Comparison of ENCODE assay signal across 10 mouse cellular contexts in genomic region chr19:44292083-44292482, GRCm38 (mm10). TPM values are rescaled to one million over a fixed set of nuclear protein-coding genes. Genes with fewer than 3 reads are reported as not detected.
DNase-seq lines count a peak whose midpoint lies in the region; ATAC-seq and TF ChIP-seq lines count a peak whose summit lies in the region.
"Had no signal": no experiment of that assay in that cellular context is flagged by ENCODE, and none has a peak within 500 bp of the region (broad histone marks: within the 10 kb centered on the region; RNA-seq: fewer than 3 reads in every experiment).

No protein-coding gene starts in this region.

- no peak for DNase-seq in heart, postnatal 0 days (ENCODE audit: low spot score)
- DNase-seq in heart, adult 8-10 months (ENCODE audit: low spot score), result no peak
- DNase-seq in hindbrain, postnatal 0 days (ENCODE audit: low spot score), result no peak
- no peak for DNase-seq in midbrain, embryonic 14.5 days
- DNase-seq in c-Kit-positive CD71-positive TER-119-positive erythroid progenitor cells, embryonic 14.5 days (ENCODE audit: low spot score), result no peak
- no peak for DNase-seq in right cerebral cortex, postnatal 14 days
- DNase-seq in left cerebral cortex, postnatal 36 days (ENCODE audit: low spot score in 2 of 2), result no peak
- DNase-seq: kidney, adult 2 months had no signal

- no peaks in the 10 kb centered on the region for H3K9me3 ChIP-seq in heart, postnatal 0 days (replicated peaks; ENCODE audit: control insufficient read depth, low read length)
- H3K9me3 ChIP-seq in embryonic facial prominence, embryonic 13.5 days, result no peaks in the 10 kb centered on the region
- H3K9me3 ChIP-seq in hindbrain, postnatal 0 days (ENCODE audit: low read length), result no peaks in the 10 kb centered on the region
- H3K9me3 ChIP-seq in midbrain, embryonic 14.5 days (ENCODE audit: control insufficient read depth, low read length), result no peaks in the 10 kb centered on the region
- H3K9me3 ChIP-seq: embryonic facial prominence, embryonic 15.5 days had no signal

- peaks cover 48% of the 10 kb centered on the region for H3K4me1 ChIP-seq in heart, postnatal 0 days (ENCODE audit: control insufficient read depth, insufficient read depth)
- peaks cover 48% of the 10 kb centered on the region for H3K4me1 ChIP-seq in embryonic facial prominence, embryonic 13.5 days
- peaks cover 19% of the 10 kb centered on the region for H3K4me1 ChIP-seq in hindbrain, postnatal 0 days (ENCODE audit: insufficient read depth, low read length)
- peaks cover 22% of the 10 kb centered on the region for H3K4me1 ChIP-seq in midbrain, embryonic 14.5 days (ENCODE audit: control insufficient read depth, insufficient read depth, low read length)

- no peak overlapping the region; the same call in 1 of the 2 replicates for H3K9ac ChIP-seq in heart, postnatal 0 days (replicated peaks; ENCODE audit: low read depth, low read length)
- no peak overlapping the region for H3K9ac ChIP-seq in embryonic facial prominence, embryonic 13.5 days
- H3K9ac ChIP-seq in hindbrain, postnatal 0 days (replicated peaks; ENCODE audit: low read length), result peak overlapping the region; percentile 17; the same call in 1 of the 2 replicates
- no peak overlapping the region for H3K9ac ChIP-seq in midbrain, embryonic 14.5 days (replicated peaks; ENCODE audit: low read length)
- H3K9ac ChIP-seq: embryonic facial prominence, embryonic 15.5 days had no signal

- H3K4me2 ChIP-seq in heart, postnatal 0 days (ENCODE audit: low read depth, low read length), result no peak overlapping the region
- peak overlapping the region; percentile 100; the same call in 1 of the 2 replicates for H3K4me2 ChIP-seq in embryonic facial prominence, embryonic 13.5 days
- no peak overlapping the region for H3K4me2 ChIP-seq in hindbrain, postnatal 0 days (ENCODE audit: low read depth, low read length)
- H3K4me2 ChIP-seq in midbrain, embryonic 14.5 days (ENCODE audit: low read length), result peak overlapping the region; percentile 100

- intact Hi-C loops in left cerebral cortex, postnatal 36 days (cut with DNase I), result no loop called here

- H3K36me3 ChIP-seq in heart, postnatal 0 days (replicated peaks; ENCODE audit: control insufficient read depth, insufficient read depth, low read length), result no peaks in the 10 kb centered on the region; the same call in 1 of the 2 replicates
- H3K36me3 ChIP-seq in embryonic facial prominence, embryonic 13.5 days, result peaks cover 22% of the 10 kb centered on the region
- H3K36me3 ChIP-seq in hindbrain, postnatal 0 days (ENCODE audit: insufficient read depth, low read length), result no peaks in the 10 kb centered on the region
- H3K36me3 ChIP-seq in midbrain, embryonic 14.5 days (ENCODE audit: control insufficient read depth, insufficient read depth, low read length), result peaks cover 20% of the 10 kb centered on the region

- TF ChIP-seq EP300 in heart, postnatal 0 days (IDR thresholded peaks at IDR 0.05; ENCODE audit: low read depth), result no peak

- H3K27me3 ChIP-seq in heart, postnatal 0 days (ENCODE audit: control insufficient read depth, insufficient read depth, low read length), result no peaks in the 10 kb centered on the region
- no peaks in the 10 kb centered on the region for H3K27me3 ChIP-seq in embryonic facial prominence, embryonic 13.5 days
- no peaks in the 10 kb centered on the region for H3K27me3 ChIP-seq in hindbrain, postnatal 0 days (ENCODE audit: insufficient read depth, low read length)
- H3K27me3 ChIP-seq in midbrain, embryonic 14.5 days (ENCODE audit: control insufficient read depth, insufficient read depth, low read length), result no peaks in the 10 kb centered on the region
- H3K27me3 ChIP-seq: embryonic facial prominence, embryonic 15.5 days had no signal

- no peak overlapping the region for H3K4me3 ChIP-seq in heart, postnatal 0 days (ENCODE audit: low read depth, low read length)
- H3K4me3 ChIP-seq in embryonic facial prominence, embryonic 13.5 days, result no peak overlapping the region
- H3K4me3 ChIP-seq in hindbrain, postnatal 0 days (ENCODE audit: low read length), result no peak overlapping the region
- no peak overlapping the region for H3K4me3 ChIP-seq in midbrain, embryonic 14.5 days (replicated peaks; ENCODE audit: low read depth, low read length)

- peak overlapping the region; percentile 87 for H3K27ac ChIP-seq in heart, postnatal 0 days (ENCODE audit: low read depth)
- H3K27ac ChIP-seq in embryonic facial prominence, embryonic 13.5 days, result peak overlapping the region; percentile 99; the same call in 1 of the 2 replicates
- peak overlapping the region; percentile 97 for H3K27ac ChIP-seq in hindbrain, postnatal 0 days
- peak overlapping the region; percentile 97 for H3K27ac ChIP-seq in midbrain, embryonic 14.5 days (replicated peaks; ENCODE audit: low read depth, low read length)

- no peak for TF ChIP-seq CTCF in heart, postnatal 0 days (IDR thresholded peaks at IDR 0.05; ENCODE audit: low read depth)
- TF ChIP-seq CTCF in hindbrain, postnatal 0 days (IDR thresholded peaks at IDR 0.05; ENCODE audit: low read depth), result no peak

- 81% methylated on average over 2 of the region's 2 CpGs for WGBS in heart, postnatal 0 days
- WGBS in embryonic facial prominence, embryonic 13.5 days, result 89% methylated on average over 2 of the region's 2 CpGs
- WGBS in hindbrain, postnatal 0 days, result 77% methylated on average over 2 of the region's 2 CpGs
- 82% methylated on average over 2 of the region's 2 CpGs for WGBS in midbrain, embryonic 14.5 days

- no peak for ATAC-seq in heart, postnatal 0 days (ENCODE audit: insufficient read depth, low read depth)
- no peak for ATAC-seq in embryonic facial prominence, embryonic 13.5 days (ENCODE audit: insufficient number of reproducible peaks, insufficient read depth, low FRiP score, low TSS enrichment, low read depth)
- no peak for ATAC-seq in hindbrain, postnatal 0 days
- ATAC-seq in midbrain, embryonic 14.5 days (ENCODE audit: low FRiP score, low TSS enrichment), result no peak

RNA-seq across cellular contexts. Expression of gene Scd2, which starts 1.4 kb away (rescaled TPM):
- 307 and 374 TPM in 2 replicates for total RNA-seq in heart, postnatal 0 days (2014; rRNA removed; ENCODE audit: low replicate concordance)
- 47.5 and 61.2 TPM in 2 replicates for polyA plus RNA-seq in heart, postnatal 0 days (2015; fragmentation: Nextera tagmentation; extraction: Ambion mirVana)
- 10 to 100 TPM in 1 of 4 experiments, 1 to 10 TPM in 3; 7.5 to 10.2 (median 9.4) TPM for total RNA-seq in heart, adult 8-10 months (2022)
- polyA plus RNA-seq in embryonic facial prominence, embryonic 13.5 days (2015; fragmentation: Nextera tagmentation; extraction: Ambion mirVana), result 211 and 213 TPM in 2 replicates
- total RNA-seq in hindbrain, postnatal 0 days (2014; rRNA removed), result 1,071 and 1,235 TPM in 2 replicates
- polyA plus RNA-seq in hindbrain, postnatal 0 days (2015; fragmentation: Nextera tagmentation; extraction: Ambion mirVana), result 274 and 291 TPM in 2 replicates
- polyA plus RNA-seq in midbrain, embryonic 14.5 days (2014; fragmentation: Nextera tagmentation; extraction: Ambion mirVana), result 194 and 281 TPM in 2 replicates
- 100 to 1,000 TPM; 590 to 647 TPM for total RNA-seq in left cerebral cortex, postnatal 36 days (2021)

RNA-seq across cellular contexts. Expression of gene Scd4, which starts 40.8 kb away (rescaled TPM):
- total RNA-seq in heart, postnatal 0 days (2014; rRNA removed; ENCODE audit: low replicate concordance), result 10.8 and 37.4 TPM in 2 replicates
- 30.8 and 38.2 TPM in 2 replicates for polyA plus RNA-seq in heart, postnatal 0 days (2015; fragmentation: Nextera tagmentation; extraction: Ambion mirVana)
- total RNA-seq in heart, adult 8-10 months (2022), result 1 to 10 TPM; 2.6 to 5.1 (median 3.1) TPM
- 0.15 and 0.25 TPM in 2 replicates for polyA plus RNA-seq in embryonic facial prominence, embryonic 13.5 days (2015; fragmentation: Nextera tagmentation; extraction: Ambion mirVana)
- total RNA-seq in hindbrain, postnatal 0 days (2014; rRNA removed), result 0.84 and 1.5 TPM in 2 replicates
- polyA plus RNA-seq in hindbrain, postnatal 0 days (2015; fragmentation: Nextera tagmentation; extraction: Ambion mirVana), result 0.09 and 0.16 TPM in 2 replicates
- polyA plus RNA-seq in midbrain, embryonic 14.5 days (2014; fragmentation: Nextera tagmentation; extraction: Ambion mirVana), result 0.11 and 0.19 TPM in 2 replicates
- total RNA-seq in left cerebral cortex, postnatal 36 days (2021), result 1 to 10 TPM; 2.2 to 3.1 TPM

Comparison
In these comparisons a context has a peak if more than half of its experiments do, and no peak if none do; other contexts are left out.
1. RNA of gene Scd2, which starts 1.4 kb away (total RNA-seq): 1,071 to 1,235 TPM in hindbrain, postnatal 0 days, 590 to 647 TPM in left cerebral cortex, postnatal 36 days and 307 to 374 TPM in heart, postnatal 0 days; 7.5 to 10.2 TPM in heart, adult 8-10 months; every median in the first group is over 10 times any median in the second.
2. H3K4me2 ChIP-seq: peak in embryonic facial prominence, embryonic 13.5 days (single experiment) and midbrain, embryonic 14.5 days (single experiment); none in heart, postnatal 0 days (single experiment) and hindbrain, postnatal 0 days (single experiment).
3. Peak in every context shown above with its lines, with median percentiles within 50 percentile points of each other: H3K27ac ChIP-seq.